Mouse (Mus musculus) heart, adult 18-20 months (tissue): ENCODE measurements at regions not wholly inside any gene's neighbourhood (a gene's known extent, or its start where the extent isn't known, plus 50 kb on each side); places are given as distances from the start of the nearest gene placed in this dataset.
"Not testable (repeated sequence)": the region's sequence is repeated elsewhere in the genome, so short reads cannot be mapped to it uniquely, and the experiment has no call there.

Source experiments
- DNase-seq, 2 experiments: peaks; one replicate each; pipeline ENCODE4 v3.0.0; 2021 to 2022; ENCODE audit warnings: mixed read lengths in 1 of 2

DNA sequence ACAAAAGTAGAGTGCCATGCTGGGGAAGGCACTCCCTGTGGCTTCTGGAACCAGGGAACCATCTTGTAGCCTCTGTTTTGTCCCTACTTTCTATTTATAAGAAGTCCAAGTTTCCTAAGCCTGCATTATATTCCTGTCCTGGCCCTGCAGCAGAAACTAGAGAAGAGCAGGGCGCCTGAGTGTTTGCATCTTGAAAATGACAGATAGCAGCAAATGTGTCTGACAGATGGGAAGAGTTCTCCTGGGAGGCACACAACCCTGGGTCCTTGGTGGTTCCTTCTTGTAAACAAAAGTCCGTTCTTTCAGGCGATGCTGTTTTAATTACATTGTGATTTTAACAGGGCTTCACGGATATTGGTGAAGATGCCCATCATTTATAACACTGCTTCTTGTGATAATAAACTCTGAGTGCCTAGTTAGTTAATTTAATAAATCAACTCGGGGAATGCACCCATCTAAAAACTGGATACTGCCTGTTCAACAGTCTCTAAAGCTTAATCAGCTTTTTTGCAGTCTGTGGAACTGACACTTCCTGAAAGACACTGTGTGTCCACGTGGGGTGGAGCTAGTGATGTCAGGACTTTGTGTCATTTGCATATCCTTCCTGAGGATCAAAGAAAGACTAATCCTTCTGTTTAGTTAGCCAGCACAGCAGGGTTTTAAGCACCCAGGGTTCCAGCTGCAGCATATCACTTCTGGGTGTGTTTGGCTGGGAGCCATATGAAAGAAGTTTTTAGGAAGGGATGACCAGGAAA is 188.3 kb upstream of the Ccdc54 start:
- no peak for DNase-seq

DNA sequence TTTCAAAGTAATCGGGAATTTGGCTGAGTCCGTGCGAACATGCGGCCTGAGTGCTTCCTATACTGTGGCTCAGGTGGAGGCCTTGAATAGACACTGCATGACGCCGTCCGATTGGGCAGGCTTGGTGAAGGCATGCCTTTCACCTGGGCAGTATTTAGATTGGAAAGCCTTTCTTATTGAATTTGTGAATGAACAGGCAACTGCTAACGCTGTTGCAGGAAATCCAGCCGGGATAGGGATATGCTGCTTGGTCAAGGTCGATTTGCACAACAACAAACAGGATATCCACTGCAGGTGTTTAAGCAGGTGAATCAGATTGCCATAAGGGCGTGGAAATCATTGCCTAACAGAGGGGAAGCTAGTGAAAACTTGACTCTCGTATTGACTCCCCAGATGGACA is 183.7 kb upstream of the Ccdc54 start:
- not testable (repeated sequence) for DNase-seq

- no peak for DNase-seq
These were observed 175.3 kb upstream of the Ccdc54 start for GRCm38 (mm10) chr16:50766055-50766770.

GRCm38 (mm10) chr16:50762096-50762495 is 171.1 kb upstream of the Ccdc54 start:
- no peak for DNase-seq

DNA sequence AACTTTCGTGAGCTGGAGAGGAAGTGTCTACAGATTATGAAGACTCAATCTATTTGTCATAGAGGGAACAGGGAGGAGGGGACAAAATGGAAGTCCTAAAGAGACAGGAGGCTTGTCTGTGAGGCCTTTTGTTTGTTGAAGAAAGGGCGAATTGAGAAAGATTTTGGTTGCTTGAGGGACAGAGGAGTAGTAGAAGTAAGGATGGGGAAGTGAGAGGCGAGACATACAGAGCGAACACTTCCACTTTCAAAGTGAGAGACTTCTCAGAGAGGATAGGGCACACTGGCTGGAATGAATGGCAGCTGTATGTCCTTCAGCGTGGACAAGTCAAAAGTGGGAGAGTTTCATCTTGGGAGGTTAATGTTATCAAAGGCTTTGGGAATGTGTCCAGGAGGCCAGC is 169.0 kb upstream of the Ccdc54 start:
- no peak for DNase-seq

DNA sequence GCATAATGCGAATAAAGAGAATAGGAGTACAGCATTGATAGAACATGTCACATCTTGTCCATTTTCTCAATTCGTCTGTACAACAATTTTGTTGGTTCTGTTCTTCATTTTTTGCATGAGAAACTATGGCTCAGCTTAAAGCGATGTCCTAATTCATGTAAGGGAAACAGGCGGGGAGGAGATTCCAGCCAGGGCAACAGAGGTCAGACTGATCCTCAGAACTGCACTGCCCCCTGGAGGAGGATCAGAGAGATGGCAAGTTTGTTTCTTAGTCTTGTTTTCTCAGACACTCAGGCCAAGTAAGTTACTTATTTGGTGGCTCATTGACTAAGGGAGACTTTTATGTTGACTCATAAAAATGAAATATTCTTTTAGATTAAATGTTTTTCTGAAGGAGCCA is 165.7 kb upstream of the Ccdc54 start:
- peak; percentile 63 to 76 for DNase-seq

DNA sequence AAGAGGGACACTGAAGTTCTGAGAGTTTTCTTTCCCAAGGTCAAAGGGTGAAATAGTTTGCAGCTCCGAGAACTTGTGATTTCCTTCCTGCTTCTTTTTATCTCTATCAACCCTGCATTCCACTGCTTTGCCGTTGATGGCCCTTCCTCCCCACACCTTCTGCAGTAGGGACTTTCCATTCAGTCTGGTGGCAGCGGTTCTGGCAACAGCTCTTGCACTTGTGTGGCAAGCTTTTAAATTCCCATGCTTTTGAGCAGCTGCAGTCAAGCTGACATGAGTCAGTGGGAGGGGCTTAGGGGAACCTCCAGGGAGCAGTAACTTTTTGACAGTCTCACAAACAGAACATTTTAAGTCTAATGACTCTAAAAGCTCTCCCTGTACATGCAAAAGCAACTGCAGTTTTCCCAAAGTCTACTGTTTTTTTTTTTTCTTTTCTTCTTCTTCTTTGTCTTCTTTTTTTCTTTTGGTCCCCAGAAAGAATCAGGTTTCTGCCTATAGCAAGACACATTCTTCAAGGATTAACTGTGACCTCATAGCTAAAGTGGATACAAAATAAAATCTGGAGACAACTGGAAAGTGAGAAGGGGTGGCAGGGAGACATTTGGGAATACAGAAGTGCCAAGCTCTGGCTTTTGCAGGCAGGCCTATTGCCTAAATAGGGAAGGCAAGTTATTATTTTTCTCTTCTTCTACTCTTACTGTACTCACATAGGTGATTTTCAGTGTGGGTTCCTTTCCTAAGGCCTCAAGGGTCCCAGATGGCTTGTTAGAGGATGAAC is 162.8 kb upstream of the Ccdc54 start:
- peak; percentile 78 to 80 for DNase-seq

GRCm38 (mm10) chr16:50753046-50753445 is 162.1 kb upstream of the Ccdc54 start:
- DNase-seq: peak; percentile 13 to 36

DNA sequence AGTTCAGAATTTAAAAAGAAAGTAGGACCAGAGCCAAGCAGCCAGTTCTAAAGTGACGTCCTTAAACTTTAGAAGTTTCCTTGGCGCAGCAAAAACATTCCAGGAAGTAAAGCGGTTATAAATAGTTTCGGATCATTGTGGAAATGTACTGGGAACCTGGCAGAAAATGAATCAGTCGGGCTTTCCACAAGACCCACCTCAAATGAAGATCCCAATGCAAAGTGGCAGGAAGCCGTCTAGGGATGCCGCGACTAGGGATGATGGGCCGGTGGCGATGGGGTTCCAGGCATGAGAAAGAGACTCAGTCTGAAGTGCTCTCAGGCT is 161.3 kb upstream of the Ccdc54 start:
- peak; percentile 43 to 48 for DNase-seq

DNA sequence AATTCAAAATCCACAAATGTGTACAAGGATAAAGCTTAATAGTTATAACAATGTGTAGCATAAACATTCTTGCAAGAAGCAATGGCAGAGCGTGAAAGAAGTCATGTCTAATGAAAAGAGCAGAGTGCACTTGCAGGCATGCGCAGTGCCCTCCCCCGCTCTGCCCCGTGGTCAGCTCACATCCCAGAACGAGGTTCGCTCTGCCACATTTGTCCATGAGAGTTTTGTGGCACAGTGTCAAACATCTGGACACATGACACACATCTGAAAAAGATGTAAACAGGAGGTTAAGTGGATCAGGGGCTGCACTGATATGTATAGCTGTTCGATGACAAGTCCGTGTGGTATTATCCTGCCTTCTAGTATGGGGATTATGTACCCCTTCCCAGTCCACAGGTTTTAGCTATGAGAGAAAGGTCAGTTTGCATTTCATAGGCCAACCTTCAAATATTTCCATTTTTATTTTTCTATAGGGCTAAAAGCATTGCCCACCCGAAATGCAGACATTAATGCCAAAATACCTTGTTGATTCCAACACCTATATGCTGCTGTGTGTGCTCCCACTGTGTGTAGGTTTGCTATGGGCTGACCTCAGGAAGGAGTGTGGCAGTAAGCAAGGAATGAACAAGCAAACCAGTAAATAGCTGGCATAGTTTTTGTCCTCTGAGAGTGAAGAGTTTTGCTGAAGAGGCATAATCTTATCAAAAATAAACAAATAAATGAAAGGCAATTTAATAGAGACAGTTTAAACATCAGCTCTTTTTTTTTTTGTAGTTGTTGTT is 160.7 kb upstream of the Ccdc54 start:
- no peak for DNase-seq

GRCm38 (mm10) chr16:50747698-50748097 is 156.7 kb upstream of the Ccdc54 start:
- no peak for DNase-seq

DNA sequence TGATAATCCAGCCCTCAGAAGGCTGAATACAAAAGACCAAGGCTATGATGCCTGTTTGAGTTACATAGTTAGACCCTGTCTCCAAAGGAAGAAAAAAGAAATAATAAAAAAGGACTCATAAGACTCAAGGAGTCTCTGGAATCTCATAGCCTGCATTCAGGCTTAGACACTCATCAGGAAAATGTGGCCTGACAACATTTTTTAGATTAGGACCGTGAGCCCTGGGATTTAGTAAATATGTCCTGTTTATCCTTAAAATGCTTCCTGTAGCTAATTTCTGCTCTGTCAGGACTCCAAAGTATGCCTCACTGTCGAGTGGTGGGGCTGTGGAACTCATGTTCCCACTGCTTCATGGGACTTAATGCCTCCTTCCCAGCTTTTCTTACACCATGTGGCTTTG is 154.8 kb upstream of the Ccdc54 start:
- no peak for DNase-seq

GRCm38 (mm10) chr16:50737396-50737843 is 146.5 kb upstream of the Ccdc54 start:
- peak; percentile 36 to 56 for DNase-seq

- peak; percentile 93 to 96 for DNase-seq
These were observed 145.4 kb upstream of the Ccdc54 start for GRCm38 (mm10) chr16:50736151-50737047.

GRCm38 (mm10) chr16:50733359-50733758 is 142.4 kb upstream of the Ccdc54 start:
- DNase-seq: no peak

DNA sequence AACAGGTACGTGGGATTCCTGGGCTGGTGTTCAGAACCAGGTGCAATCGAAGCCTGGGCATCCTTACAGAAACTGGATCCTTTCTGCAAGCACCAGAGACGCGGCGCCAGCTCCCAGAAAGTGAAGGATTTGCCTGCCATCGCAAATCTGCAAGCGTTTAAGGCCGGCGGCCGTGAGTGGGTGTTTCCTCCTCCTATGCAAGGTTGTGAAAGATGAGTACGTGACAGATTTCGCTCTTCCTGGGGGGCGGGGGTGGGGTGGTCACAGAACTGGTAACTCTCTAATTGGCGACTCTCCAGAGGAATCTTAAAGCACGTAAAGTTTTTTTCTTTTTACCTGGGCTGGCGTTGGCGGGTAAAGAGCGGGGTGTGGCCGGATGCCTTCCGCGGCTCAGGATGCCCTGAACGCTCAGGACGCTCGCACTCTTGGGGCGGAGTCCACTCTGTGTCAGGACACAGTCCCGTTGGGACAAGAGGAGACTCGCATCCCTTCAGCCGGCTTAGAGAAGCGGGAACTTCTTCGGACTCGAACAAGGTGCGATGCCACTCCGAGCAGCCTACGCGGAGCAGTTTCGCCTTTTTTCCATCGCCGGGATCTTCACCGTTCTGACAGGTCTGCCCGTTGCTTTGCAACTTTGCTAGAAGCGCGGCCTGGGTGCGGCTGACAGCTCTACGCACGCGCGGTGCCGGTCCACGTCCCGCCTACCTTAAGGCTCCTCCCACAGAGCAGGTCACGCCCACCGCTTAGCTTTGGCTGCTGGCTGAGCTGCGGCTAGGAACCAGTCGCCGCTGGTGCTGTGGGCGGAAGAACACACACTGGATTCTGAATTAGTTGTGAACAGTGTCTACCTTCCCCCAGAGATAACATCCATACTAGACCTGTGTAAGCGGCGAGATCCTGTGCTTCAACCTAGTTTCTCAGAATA is 141.4 kb upstream of the Ccdc54 start:
- peak; percentile 94 to 95 for DNase-seq

- no peak for DNase-seq
These were observed 138.4 kb upstream of the Ccdc54 start for GRCm38 (mm10) chr16:50729341-50729740.

DNA sequence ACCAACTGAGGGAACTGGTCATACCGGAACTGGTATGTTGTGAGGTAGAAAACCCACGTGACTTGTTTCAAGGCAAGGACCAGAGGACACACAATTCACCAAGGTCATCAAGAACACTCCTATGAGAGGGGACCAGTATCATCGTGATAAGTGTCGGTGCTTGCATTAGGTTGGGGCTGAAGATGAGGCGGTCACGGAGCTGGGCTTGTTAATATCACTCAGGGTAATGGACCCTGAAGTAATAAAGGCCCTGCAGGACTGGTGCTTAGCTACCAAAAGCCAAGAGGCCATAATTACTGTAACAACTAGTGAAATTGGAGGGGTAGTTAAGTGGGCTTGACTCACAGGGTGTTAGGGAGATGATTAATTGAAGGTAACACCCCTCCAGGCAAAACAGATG is 132.2 kb upstream of the Ccdc54 start:
- DNase-seq: no peak

- DNase-seq: no peak
These were observed 126.5 kb upstream of the Ccdc54 start for GRCm38 (mm10) chr16:50717306-50718017.
